Mouse (Mus musculus) heart, adult 2 months (tissue): Measurements from ENCODE around the gene Oma1. TPM values are rescaled to one million over a fixed set of nuclear protein-coding genes. Genes with fewer than 3 reads are reported as not detected.

Experiments
- DNase-seq, 2 experiments: peaks; one replicate each; pipeline ENCODE4 v3.0.0; 2021
- H3K27ac ChIP-seq: fragments of 200-600 bp; 2 replicates; pipeline ENCODE4 v1.8.1; 2022
- H3K27me3 ChIP-seq: fragments of 200-500 bp; 2 replicates; pipeline ENCODE4 v1.6.1; 2012; ENCODE audit warnings: mild to moderate bottlenecking, low read length, inconsistent platforms, mixed read lengths; ENCODE audit not compliant: control insufficient read depth, insufficient read depth
- H3K36me3 ChIP-seq: fragments of 200-500 bp; 2 replicates; pipeline ENCODE4 v1.6.1; 2012; ENCODE audit warnings: low read length, inconsistent platforms; ENCODE audit not compliant: control insufficient read depth, insufficient read depth
- H3K4me1 ChIP-seq: fragments of 200-500 bp; 2 replicates; pipeline ENCODE4 v1.6.1; 2011; ENCODE audit warnings: low read length; ENCODE audit not compliant: control insufficient read depth, insufficient read depth
- H3K4me3 ChIP-seq: fragments of 200-600 bp; 2 replicates; pipeline ENCODE4 v1.8.1; 2022
- H3K79me2 ChIP-seq: fragments of 200-500 bp; replicated peaks from 2 replicates; pipeline ENCODE4 v1.6.1; 2012; ENCODE audit warnings: mild to moderate bottlenecking, inconsistent platforms, low read length, moderate library complexity, mixed read lengths; ENCODE audit not compliant: control insufficient read depth, insufficient read depth
- H3K9ac ChIP-seq: fragments of 200-500 bp; 2 replicates; pipeline ENCODE4 v1.6.1; 2012; ENCODE audit warnings: low read depth, mild to moderate bottlenecking, control low read depth, inconsistent platforms, low read length, mixed read lengths
- CTCF ChIP-seq: fragments of 200-600 bp; IDR thresholded peaks from 2 replicates; pipeline ENCODE4 v1.8.1; 2022; ENCODE audit warnings: antibody characterized with exemption, mild to moderate bottlenecking, moderate library complexity
- EP300 ChIP-seq: fragments of 200-500 bp; IDR thresholded peaks from 2 replicates; pipeline ENCODE4 v1.6.1; 2011; ENCODE audit warnings: low read depth, low read length, control low read depth; ENCODE audit not compliant: insufficient read depth
- POLR2A ChIP-seq: fragments of 200-500 bp; IDR thresholded peaks from 2 replicates; pipeline ENCODE4 v1.6.1; 2011; ENCODE audit warnings: mild to moderate bottlenecking, low read depth, low read length, control low read depth; ENCODE audit not compliant: insufficient read depth
- WGBS: fragments of 180-500 bp; shearing (Covaris S2); methylation state at CpG from one replicate; pipeline ENCODE4 v1.1.7; 2018; 5-methylcytosine and 5-hydroxymethylcytosine counted together
- intact Hi-C: fragments of 180-260 bp; cut with DNase I; formaldehyde crosslinking; loops from one replicate; pipeline ENCODE4 v1.15.1; 2025
- polyA plus RNA-seq: library from polyadenylated mRNA; depleted of rRNA; stranded (reverse); fragments of >200 nt; gene quantifications from 2 replicates; pipeline ENCODE4 v1.2.3, GENCODE M21; 2012
- total RNA-seq, 2 experiments: library from RNA; stranded (reverse); gene quantifications; 2 replicates each; pipeline ENCODE4 v1.2.3; 2021

Oma1 gene
- total and polyA plus RNA-seq, 3 experiments, result 20.4 to 40.1 (median 33.0) TPM

GRCm38 (mm10) chr4:103390499-103390898 lies 76.9 kb downstream of the Oma1 start:
- Histone ChIP-seq H3K4me3 (no peak overlapping the region), H3K27ac (no peak overlapping the region), H3K9ac (no peak overlapping the region), H3K27me3 (no peaks in the 10 kb centered on the region), H3K36me3 (no peaks in the 10 kb centered on the region), H3K4me1 (no peaks in the 10 kb centered on the region), H3K79me2 (no peaks in the 10 kb centered on the region)
- WGBS, result 71% methylated on average over 2 of the region's 2 CpGs
- intact Hi-C loops, result no loop called here
- DNase-seq, result no peak
- TF ChIP-seq POLR2A (no peak), EP300 (no peak), CTCF (no peak)

- no peak for TF ChIP-seq CTCF
- no peak for TF ChIP-seq EP300
- no peak for TF ChIP-seq POLR2A
- Histone ChIP-seq H3K36me3 (no peaks in the 10 kb centered on the region), H3K79me2 (no peaks in the 10 kb centered on the region), H3K27me3 (no peaks in the 10 kb centered on the region), H3K4me3 (no peak overlapping the region), H3K27ac (no peak overlapping the region), H3K9ac (no peak overlapping the region), H3K4me1 (no peaks in the 10 kb centered on the region)
- intact Hi-C loops, result no loop called here
- WGBS, result 88% methylated on average over 4 of the region's 4 CpGs
- no peak for DNase-seq
Observed at GRCm38 (mm10) chr4:103395066-103395465, 81.5 kb downstream of the Oma1 start.

- no peak overlapping the region for H3K4me3 ChIP-seq
- no peaks in the 10 kb centered on the region for H3K79me2 ChIP-seq
- H3K9ac ChIP-seq, result no peak overlapping the region
- TF ChIP-seq CTCF, result no peak
- no peak for TF ChIP-seq EP300
- TF ChIP-seq POLR2A, result no peak
- H3K4me1 ChIP-seq, result no peaks in the 10 kb centered on the region
- no peak for DNase-seq
- WGBS, result 74% methylated on average over 9 of the region's 9 CpGs
- intact Hi-C loops, result no loop called here
- no peaks in the 10 kb centered on the region for H3K27me3 ChIP-seq
- H3K36me3 ChIP-seq, result no peaks in the 10 kb centered on the region
- no peak overlapping the region for H3K27ac ChIP-seq
Observed at GRCm38 (mm10) chr4:103395905-103396304, 82.3 kb downstream of the Oma1 start.

- 77% methylated on average over 4 of the region's 4 CpGs for WGBS
- H3K4me1 ChIP-seq, result no peaks in the 10 kb centered on the region
Observed at GRCm38 (mm10) chr4:103396876-103397275, 83.3 kb downstream of the Oma1 start.

GRCm38 (mm10) chr4:103402581-103402980 lies 89.0 kb downstream of the Oma1 start:
- H3K27ac ChIP-seq, result no peak overlapping the region
- H3K79me2 ChIP-seq, result no peaks in the 10 kb centered on the region
- intact Hi-C loops, result no loop called here
- no peak overlapping the region for H3K9ac ChIP-seq
- TF ChIP-seq EP300 (no peak), POLR2A (no peak), CTCF (no peak)
- H3K4me3 ChIP-seq, result no peak overlapping the region
- no peaks in the 10 kb centered on the region for H3K4me1 ChIP-seq
- no peak for DNase-seq
- 81% methylated on average over 4 of the region's 4 CpGs for WGBS
- H3K27me3 ChIP-seq, result no peaks in the 10 kb centered on the region
- H3K36me3 ChIP-seq, result no peaks in the 10 kb centered on the region

More at GRCm38 (mm10) chr4:103396876-103397275, 83.3 kb downstream of the Oma1 start:
- Histone ChIP-seq H3K4me3 (no peak overlapping the region), H3K36me3 (no peaks in the 10 kb centered on the region), H3K79me2 (no peaks in the 10 kb centered on the region), H3K27me3 (no peaks in the 10 kb centered on the region), H3K27ac (no peak overlapping the region), H3K9ac (no peak overlapping the region)
- no peak for DNase-seq
- TF ChIP-seq EP300, result no peak
- no peak for TF ChIP-seq POLR2A
- TF ChIP-seq CTCF, result no peak
- intact Hi-C loops, result no loop called here

- Histone ChIP-seq H3K36me3 (no peaks in the 10 kb centered on the region), H3K4me3 (no peak overlapping the region), H3K4me1 (no peaks in the 10 kb centered on the region), H3K9ac (no peak overlapping the region), H3K27ac (no peak overlapping the region), H3K79me2 (no peaks in the 10 kb centered on the region), H3K27me3 (no peaks in the 10 kb centered on the region)
- WGBS, result 41% methylated on average over 3 of the region's 3 CpGs
- no peak for DNase-seq
- TF ChIP-seq CTCF (no peak), POLR2A (no peak), EP300 (no peak)
- intact Hi-C loops, result no loop called here
Observed at GRCm38 (mm10) chr4:103405321-103405720, 91.7 kb downstream of the Oma1 start.
